Mouse (Mus musculus) inflammation-experienced regulatory T-cells, adult 6 months (primary cell): ENCODE measurements around the gene Esx1. TPM values are rescaled to one million over a fixed set of nuclear protein-coding genes. Genes with fewer than 3 reads are reported as not detected.

Experiments used
- ATAC-seq: one replicate; pipeline ENCODE4 v1.8.0; 2017
- polyA plus RNA-seq, 3 experiments: library from polyadenylated mRNA; unstranded; fragments of 100-300 nt; shearing (Covaris generic); gene quantifications; one replicate each; pipeline ENCODE4 v1.2.1; 2017

Gene Esx1
- not detected for polyA plus RNA-seq

DNA sequence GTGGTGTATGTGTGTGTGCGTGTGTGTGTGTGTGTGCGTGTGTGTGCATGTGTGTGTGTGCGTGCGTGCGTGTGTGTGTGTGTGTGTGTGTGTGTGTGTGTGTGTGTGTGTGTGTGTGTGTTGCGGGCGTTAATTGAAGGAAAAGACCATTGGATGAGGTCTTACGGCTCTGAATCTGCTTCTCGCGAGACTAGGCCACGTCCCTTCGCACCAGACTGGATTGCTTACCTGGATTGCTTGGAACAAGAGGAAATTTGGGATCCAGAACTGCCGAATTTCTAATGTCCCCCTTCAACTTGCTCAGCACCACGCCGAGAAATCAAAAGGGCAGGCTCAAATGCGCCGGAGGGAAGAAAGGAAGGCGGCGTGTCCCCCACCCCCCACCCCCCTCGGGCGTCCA is at the start of gene Esx1:
Gene Esx1 (minus strand): TSS at position 366 of the 400 bp plus-strand sequence.
- ATAC-seq = no peak

DNA sequence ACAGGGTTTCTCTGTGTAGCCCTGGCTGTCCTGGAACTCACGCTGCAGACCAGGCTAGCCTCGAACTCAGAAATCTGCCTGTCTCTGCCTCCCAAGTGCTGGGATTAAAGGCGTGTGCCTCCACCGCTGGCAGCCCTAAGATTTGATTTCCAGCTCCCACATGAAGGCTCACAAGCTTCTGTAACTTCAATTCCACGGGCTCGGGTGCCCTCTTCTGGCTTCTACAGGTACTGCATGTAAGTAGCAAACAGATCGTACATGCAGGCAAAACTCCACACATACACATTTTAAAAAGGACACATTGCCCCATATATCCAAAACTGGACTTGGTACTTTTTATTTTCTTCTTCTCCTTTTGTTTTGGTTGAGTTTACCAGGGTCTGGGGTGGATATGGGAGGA is 48.1 kb upstream of the Esx1 start:
- ATAC-seq = no peak

DNA sequence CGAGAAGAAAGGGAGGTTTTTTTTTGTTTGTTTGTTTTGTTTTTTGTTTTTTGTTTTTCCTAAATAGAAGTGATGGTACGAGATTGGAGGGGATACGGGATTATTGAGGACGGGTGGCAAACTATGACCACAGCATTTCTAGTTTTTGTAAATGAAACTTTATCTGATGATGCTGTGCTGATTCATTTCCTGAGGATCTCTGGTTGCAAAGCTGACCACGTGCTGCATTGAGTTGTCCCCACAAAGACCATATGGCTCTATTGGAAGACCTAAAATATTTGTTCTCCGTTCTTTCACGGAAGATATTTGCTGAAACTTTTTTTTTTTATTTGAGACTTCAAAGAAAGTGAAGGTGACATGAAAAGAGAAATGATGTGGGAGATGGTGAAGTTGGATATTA is 45.8 kb upstream of the Esx1 start:
- no peak for ATAC-seq

DNA sequence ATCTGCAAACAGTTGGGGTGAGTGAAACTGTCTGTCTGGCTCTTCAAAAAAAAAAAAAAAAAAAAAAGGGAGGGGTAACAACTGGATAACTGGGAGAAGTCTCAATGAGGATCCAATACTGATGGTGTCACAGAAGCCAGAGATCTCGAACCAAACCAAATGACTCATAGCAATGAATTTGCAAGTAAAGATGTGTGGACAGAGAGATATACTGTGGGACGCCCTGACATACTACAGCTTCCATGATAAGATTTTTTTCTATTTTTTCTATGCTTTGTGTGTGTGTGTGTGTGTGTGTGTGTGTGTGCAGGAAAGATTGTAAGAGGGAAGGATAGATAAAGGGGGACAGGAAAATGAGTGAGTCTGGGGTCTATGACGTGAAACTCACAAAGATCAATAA is 43.7 kb upstream of the Esx1 start:
- no peak for ATAC-seq

DNA sequence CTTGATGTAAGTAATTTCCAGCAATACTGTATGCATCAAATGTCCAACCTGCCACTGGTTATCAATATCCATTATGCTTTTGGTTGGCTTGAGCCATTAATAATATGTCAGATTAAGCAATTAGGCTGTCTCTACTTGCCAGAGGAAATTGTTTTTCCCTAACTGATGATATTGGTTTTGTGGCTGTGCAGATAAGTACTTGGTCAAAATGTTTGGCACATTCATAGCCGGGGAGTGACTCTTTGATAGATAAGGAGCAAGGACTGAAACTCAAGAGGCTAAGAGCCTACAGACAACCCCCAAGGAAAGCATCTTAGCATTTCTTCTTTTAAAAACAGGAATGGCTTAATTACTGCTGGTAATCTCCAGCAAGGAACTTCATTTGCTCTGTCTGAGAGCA is 40.8 kb upstream of the Esx1 start:
- ATAC-seq = no peak

DNA sequence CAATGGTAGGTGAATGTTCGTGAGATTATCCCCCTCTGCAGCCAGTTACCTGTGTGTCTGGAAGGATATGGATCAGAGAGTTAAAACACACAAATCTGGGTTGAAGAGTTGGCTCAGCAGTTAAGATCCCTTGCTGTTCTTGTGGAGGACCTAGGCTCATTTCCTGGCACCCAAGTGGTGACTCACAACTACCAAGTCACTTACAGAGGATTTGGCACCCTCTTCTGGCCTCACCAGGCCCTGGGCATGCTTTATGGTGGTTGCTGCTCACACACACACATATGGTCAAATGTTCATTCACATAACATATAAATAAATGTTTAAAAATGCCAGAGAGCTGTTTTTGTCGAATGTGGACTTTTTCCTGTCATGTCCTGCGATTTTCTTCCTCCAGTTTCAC is 39.1 kb upstream of the Esx1 start:
- ATAC-seq = no peak

DNA sequence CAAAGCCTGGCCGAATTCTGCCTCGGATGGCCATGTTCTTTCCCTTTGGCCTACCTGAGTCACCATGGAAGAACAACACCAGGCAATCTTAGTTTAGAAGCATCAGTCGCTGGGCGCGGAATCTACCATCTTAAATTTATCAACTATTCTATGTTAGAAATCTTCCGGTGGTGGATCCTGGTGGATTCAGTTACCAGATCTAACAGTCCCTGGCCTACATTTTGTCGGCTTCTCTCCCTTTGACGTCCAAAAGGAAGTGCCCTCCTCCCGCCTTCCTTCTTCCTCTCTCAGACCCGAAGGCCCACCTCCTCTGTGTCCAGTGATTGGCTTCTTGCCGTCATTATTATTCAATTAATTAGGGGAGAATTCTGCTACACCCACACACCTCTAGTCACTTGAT is 27.2 kb upstream of the Esx1 start:
- no peak for ATAC-seq

GRCm38 (mm10) chrX:137144674-137145073 is 22.8 kb upstream of the Esx1 start:
- ATAC-seq = no peak

DNA sequence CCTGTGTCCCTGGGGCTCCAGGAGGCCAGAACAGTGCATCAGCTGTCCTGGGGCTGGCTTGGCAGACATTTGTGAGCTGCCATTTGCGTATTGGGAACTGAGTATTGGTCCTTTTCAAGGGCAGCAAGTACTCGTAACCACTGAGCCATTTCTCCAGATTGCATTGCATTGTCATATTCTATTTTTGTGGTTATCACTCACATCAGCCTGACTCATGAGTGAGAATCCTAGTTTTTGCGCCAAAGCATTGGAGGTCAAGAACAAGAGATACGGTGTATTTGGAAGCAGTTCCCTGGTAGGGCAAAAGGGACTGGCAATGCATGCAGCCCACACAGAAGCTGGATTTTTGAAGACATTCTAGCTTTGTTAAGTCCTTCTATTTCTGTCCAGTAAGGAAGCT is 21.8 kb upstream of the Esx1 start:
- no peak for ATAC-seq

- ATAC-seq = peak; percentile 35
Observed at GRCm38 (mm10) chrX:137142546-137142945, 20.7 kb upstream of the Esx1 start.

GRCm38 (mm10) chrX:137141669-137142068 is 19.8 kb upstream of the Esx1 start:
- ATAC-seq = peak; percentile 70

- ATAC-seq = no peak
Observed at GRCm38 (mm10) chrX:137127542-137127941, 5.7 kb upstream of the Esx1 start.

GRCm38 (mm10) chrX:137119675-137120423 is 2.0 kb downstream of the Esx1 start:
- ATAC-seq = no peak

GRCm38 (mm10) chrX:137118097-137118746 is 3.7 kb downstream of the Esx1 start:
- no peak for ATAC-seq

DNA sequence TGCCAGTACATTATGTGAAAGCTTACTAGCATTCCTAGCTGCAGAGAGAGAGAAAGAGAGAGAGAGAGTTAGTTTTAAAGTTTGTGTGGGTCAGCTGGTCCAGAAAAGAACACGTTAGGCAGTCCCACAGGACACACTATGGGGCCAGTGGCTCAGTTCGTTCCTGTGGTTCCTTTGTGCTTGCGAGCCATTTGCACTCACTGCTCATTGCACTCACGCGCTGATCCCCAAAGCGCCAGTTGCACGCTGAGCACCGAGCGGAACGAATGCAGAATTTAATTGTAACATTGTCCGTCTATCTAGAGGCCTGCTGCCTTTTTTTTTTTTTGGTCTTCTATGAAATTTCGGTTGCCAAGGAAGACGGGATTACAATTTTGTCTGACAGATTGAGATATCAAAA is 15.4 kb downstream of the Esx1 start:
- ATAC-seq = no peak

GRCm38 (mm10) chrX:137104531-137104930 is 17.4 kb downstream of the Esx1 start:
- ATAC-seq = no peak

Other genes starting within 250 kb of the Esx1 start
- gene H2bfm, start 194.8 kb downstream of the Esx1 start, polyA plus RNA-seq = not detected
- gene Tmsb15b2, start 146.6 kb downstream of the Esx1 start, polyA plus RNA-seq = 10 to 100 TPM; 45.4 to 72.3 (median 45.6) TPM
- 10 to 100 TPM in 1 of 3 experiments, 1 to 10 TPM in 2; 1.1 to 16.5 (median 2.6) TPM for gene Tmsb15l, start 145.2 kb downstream of the Esx1 start, polyA plus RNA-seq
- 10 to 100 TPM; 22.3 to 36.5 (median 26.2) TPM for gene Tmsb15b1, start 145.2 kb downstream of the Esx1 start, polyA plus RNA-seq
- 10 to 100 TPM; 51.8 to 54.5 (median 53.6) TPM for gene Zcchc18, start 128.9 kb downstream of the Esx1 start, polyA plus RNA-seq
- gene Slc25a53, start 83.8 kb downstream of the Esx1 start, polyA plus RNA-seq = 10 to 100 TPM in 1 of 3 experiments, 1 to 10 TPM in 2; 5.3 to 12.8 (median 6.4) TPM
- 1 to 10 TPM; 3.0 to 5.2 (median 4.1) TPM for gene Fam199x, start 72.5 kb downstream of the Esx1 start, polyA plus RNA-seq